Mouse (Mus musculus) cortical plate, adult 2 months (tissue): Measurements from ENCODE around the gene Ptp4a2.

Source experiments
- CTCF ChIP-seq: fragments of 200-500 bp; IDR thresholded peaks from 2 replicates; pipeline ENCODE4 v1.5.1; 2011; ENCODE audit warnings: mild to moderate bottlenecking, control low read depth, low read length; ENCODE audit not compliant: insufficient read depth; ENCODE audit errors: extremely low read depth
- POLR2A ChIP-seq: fragments of 200-500 bp; IDR thresholded peaks from 2 replicates; pipeline ENCODE4 v1.6.1; 2011; ENCODE audit warnings: mild to moderate bottlenecking, low read length, control low read depth; ENCODE audit not compliant: insufficient read depth; ENCODE audit errors: extremely low read depth

- TF ChIP-seq CTCF (no peak), POLR2A (no peak)
Measured at GRCm38 (mm10) chr4:129872376-129872922, 61.4 kb downstream of the Ptp4a2 start.
